Mouse (Mus musculus): ENCODE results near the gene Ssu2. TPM values are rescaled to one million over a fixed set of nuclear protein-coding genes. Genes with fewer than 3 reads are reported as not detected.

Ssu2 gene
- under 1 TPM; 0.34 to 0.56 TPM for total RNA-seq (2021)

GRCm38 (mm10) chr6:112387947-112388346, at the start of gene Ssu2:
Ssu2 (minus strand) TSS chr6:112388023.
- intact Hi-C loops (cut with DNase I): no loop called here
- no peak for DNase-seq

DNA sequence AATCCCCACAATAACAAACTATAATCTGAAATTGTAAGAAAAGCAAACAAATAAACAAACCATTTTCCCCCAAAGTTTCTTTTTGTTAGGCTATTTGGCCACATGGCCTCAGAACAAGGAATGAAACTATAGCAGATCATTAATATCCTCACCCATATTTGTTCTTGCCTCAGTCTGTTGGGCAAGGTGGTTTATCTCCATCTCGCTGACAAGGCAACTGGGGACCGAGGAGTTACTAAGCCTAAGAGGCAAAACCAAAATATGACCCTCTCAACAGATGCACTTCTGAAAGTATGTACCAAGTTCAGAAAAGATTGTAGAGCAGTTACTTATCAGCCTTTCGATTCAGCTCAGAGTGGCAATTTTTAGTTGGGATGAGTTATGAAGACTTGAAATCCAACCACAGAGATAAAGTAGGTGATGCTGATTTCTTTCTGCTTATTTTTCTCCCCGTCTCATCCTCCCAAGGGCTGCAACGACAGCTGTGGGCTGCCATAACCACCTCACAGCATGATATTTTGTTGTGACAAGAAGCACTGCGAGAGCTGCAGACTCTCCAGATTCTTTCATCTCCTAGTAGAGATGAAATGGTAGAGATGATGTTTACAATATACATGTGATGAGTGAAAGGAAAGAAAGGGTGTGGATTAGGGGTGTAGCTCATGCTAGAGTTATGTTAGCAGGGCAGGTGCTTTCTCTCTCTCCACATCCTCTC, 38.4 kb upstream of the Ssu2 start:
- DNase-seq: no peak
- intact Hi-C loops (cut with DNase I): no loop called here

GRCm38 (mm10) chr6:112423746-112424501, 36.1 kb upstream of the Ssu2 start:
- intact Hi-C loops (cut with DNase I): no loop called here
- DNase-seq: no peak

DNA sequence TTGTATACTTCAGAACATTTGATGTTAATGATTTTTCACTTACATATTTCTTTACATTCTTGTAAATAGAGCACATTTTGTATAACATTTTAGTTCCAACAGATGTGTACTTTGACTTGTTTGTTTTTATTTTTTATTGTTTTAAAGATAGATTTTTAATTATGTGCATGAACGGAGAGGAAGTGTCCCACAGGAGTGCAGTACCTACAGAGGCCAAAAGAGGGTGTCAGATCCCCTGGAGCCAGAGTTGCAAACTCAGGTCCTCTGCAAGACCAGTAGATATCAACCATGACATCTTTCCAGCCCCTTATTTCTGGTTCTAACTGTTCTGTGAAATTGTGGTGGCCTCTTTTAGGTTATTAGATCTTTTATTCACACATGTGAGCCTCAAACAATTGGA, 33.1 kb upstream of the Ssu2 start:
- no peak for DNase-seq
- intact Hi-C loops (cut with DNase I): no loop called here

GRCm38 (mm10) chr6:112419333-112419732, 31.5 kb upstream of the Ssu2 start:
- DNase-seq: no peak
- intact Hi-C loops (cut with DNase I): no loop called here

DNA sequence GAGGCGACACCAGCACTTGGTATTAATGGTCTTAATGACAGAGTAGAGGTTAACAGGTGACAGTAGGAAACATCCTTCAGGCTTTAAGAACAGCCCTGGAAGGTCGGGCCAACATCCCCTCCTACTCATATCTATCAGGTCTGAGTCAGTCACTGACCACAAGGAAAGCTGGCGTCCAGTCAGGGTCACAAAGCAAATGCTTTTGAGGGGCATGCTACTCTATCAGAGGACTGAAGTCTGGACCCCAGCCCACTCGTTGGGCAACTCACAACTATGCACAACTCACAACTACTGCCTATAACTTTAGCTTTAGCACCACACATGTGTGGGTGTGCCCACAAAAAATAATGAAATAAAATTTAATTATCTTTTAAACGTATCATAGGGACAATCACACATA, 16.3 kb upstream of the Ssu2 start:
- intact Hi-C loops (cut with DNase I): no loop called here
- DNase-seq: no peak

- intact Hi-C loops (cut with DNase I): no loop called here
- DNase-seq: peak; percentile 32
These were observed 14.3 kb upstream of the Ssu2 start for GRCm38 (mm10) chr6:112401953-112402683.

DNA sequence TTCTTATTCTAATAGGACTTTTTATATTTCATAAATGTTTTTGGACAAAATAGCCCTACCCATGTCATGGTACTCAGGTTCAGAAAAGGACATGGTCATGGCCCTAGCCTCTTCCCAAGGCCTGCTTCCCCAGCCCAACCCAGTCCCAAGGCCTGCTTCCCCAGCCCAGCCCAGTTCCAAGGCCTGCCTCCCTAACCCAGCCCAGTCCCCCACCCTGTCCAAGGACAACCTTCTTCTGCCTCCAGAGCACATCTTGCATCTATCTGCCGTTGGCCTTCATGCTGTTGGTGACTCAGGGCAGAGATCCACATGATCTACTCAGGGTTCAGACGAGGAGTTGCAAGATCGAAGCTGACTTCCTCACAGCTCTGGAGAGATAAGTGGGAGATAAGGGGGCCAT, 9.5 kb upstream of the Ssu2 start:
- intact Hi-C loops (cut with DNase I): no loop called here
- no peak for DNase-seq

- intact Hi-C loops (cut with DNase I): no loop called here
These were observed 8.5 kb upstream of the Ssu2 start for GRCm38 (mm10) chr6:112396352-112396751.

DNA sequence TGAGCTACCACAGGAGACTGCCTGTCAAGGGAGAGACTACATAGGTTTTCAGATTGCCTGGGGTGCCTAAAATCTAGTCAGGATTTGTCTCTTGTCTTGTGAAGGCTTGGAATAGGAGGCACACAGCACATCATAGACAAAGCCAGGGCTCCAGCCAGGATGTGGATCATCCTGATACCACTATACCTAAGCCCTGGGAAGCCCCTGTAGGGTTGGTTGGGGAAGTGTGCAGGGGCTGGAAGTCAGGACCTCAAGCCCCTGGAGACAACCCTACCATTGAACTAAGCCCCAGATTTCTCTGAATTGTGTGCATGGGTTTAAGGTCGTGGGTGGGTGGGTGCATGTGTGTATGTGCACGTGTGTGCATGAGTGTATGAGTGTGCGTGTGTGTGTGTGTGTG, 562 bp upstream of the Ssu2 start:
- no peak for DNase-seq

More at GRCm38 (mm10) chr6:112396352-112396751, 8.5 kb upstream of the Ssu2 start:
- no peak for DNase-seq

DNA sequence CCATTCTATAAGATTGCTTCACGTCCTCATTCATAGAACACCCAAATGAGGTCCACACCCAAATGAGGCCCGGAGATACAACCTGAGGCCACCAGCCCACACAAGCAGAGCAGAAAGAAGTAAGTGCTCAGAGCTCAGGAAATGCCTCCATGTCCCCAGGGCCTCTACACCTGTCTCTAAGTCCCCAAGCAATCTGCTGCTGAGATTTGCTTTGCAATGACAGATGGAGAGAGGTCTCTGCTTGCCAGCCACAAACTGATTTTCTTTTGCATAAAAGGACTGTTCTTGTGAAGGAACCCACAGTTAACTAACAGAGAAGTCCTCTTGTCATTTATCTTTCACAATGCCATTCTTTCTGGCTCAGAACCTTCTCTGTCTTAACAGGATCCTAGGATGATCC, 1.6 kb downstream of the Ssu2 start:
- intact Hi-C loops (cut with DNase I): no loop called here
- DNase-seq: no peak

More for the DNA sequence above, 562 bp upstream of the Ssu2 start:
- intact Hi-C loops (cut with DNase I): no loop called here

DNA sequence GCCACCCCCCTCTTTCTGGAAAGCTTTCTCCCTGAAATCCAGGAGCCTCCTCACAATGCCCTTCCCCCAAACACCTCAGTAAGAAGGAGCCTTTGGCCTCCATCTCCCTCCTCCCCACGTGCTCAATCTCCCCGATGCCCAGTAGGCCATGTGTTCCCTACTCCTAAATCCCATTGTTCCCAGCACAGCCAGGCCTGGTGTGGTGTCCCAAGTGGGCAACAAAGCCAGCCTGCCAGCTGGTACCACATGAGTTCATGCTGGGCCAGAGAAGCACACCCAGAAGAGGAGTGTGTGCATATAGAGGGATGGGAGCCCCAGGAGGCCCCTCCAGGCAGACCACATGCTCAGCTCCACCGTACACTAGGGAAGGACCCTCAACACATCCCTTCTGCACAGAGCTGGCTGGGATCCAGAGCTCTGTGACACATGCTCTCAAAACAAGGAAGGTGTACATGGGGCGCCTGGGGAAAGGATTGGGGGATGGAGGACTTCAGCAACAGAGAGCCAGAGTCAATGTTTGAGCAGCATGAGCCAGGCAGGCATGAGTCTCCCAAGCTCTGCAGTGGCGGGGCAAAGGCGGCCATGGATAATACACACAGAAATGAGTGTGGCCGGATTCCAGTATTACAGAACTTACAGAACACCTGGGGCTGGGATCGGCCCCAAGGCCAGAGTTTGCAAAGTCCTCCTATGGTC, 4.7 kb downstream of the Ssu2 start:
- DNase-seq: peak; percentile 19
- intact Hi-C loops (cut with DNase I): no loop called here

DNA sequence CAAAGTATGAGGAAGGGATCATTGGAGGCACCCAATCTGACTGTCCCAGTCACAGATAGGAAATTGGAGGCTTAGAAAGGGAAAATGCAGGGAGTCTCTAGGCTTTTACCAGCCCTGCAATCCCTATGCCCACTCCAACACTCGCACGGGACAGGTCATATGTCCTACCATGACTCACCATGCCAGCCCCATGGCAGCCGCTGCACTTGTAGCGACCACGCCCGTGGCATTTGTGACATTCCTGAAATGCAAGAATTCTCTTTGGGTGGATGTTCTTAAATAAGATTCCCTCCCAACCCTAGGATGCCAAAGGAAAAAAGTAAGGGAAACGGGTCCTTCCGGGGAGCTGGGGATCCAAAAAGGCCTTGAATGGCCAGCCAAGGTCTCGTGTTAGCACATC, 8.8 kb downstream of the Ssu2 start:
- intact Hi-C loops (cut with DNase I): no loop called here
- DNase-seq: no peak

DNA sequence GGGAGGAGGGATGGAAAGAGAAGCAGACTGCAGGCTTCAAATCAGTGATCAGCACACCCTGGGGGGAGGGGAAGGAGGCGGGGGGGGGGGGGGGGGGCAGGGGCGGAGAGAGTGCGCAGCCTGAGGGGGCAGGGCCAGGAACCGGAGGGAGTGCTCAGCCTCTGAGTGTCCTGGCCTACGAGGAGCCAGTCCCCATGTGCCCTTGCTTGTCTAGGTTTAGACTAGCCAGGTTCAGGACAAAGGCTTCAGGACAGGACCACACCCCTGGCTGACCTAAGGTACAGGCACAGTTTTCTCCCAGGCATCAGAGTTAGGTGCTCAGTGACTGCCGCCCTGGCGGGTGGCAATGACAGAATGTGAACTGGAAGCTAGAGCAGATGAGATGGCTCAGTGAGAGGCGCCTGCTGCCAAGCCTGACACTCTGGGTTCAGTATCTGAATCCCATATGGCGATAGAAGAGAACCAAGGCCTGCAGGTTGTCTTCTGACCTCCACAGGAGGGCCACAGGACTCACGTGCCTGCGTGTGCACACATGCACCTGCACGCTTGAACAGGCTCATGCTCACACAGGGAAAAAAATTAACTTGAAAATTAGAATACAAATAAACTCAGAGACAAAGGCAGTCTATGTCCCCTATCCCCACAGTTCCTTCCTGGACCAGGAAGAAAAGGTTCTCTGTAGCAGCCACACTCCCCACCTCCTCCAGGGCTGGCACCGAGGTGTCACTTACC, 12.0 kb downstream of the Ssu2 start:
- no peak for DNase-seq
- intact Hi-C loops (cut with DNase I): no loop called here

- intact Hi-C loops (cut with DNase I): no loop called here
- DNase-seq: peak; percentile 21
These were observed 13.8 kb downstream of the Ssu2 start for GRCm38 (mm10) chr6:112373886-112374585.

- DNase-seq: no peak
- intact Hi-C loops (cut with DNase I): no loop called here
These were observed 22.5 kb downstream of the Ssu2 start for GRCm38 (mm10) chr6:112365294-112365693.

GRCm38 (mm10) chr6:112364581-112364980, 23.2 kb downstream of the Ssu2 start:
- intact Hi-C loops (cut with DNase I): no loop called here
- peak; percentile 24 for DNase-seq

GRCm38 (mm10) chr6:112362349-112362958, 25.4 kb downstream of the Ssu2 start:
- intact Hi-C loops (cut with DNase I): loop anchor here (1.0 kb wide), 1 partner anchor 155 kb away; no protein-coding TSS in a partner anchor
- peak; percentile 77 for DNase-seq

GRCm38 (mm10) chr6:112360676-112361075, 27.1 kb downstream of the Ssu2 start:
- intact Hi-C loops (cut with DNase I): no loop called here

More at GRCm38 (mm10) chr6:112360676-112361075, 27.1 kb downstream of the Ssu2 start:
- no peak for DNase-seq
